Mouse (Mus musculus) kidney, embryonic 14.5 days (tissue): ENCODE results near the gene Psenen. TPM values are rescaled to one million over a fixed set of nuclear protein-coding genes. Genes with fewer than 3 reads are reported as not detected.
A peak's percentile ranks its signal among the peaks of the same experiment; 100 is the strongest.

Source experiments
- ATAC-seq: fragments of 200-750 bp; cut with Nextera tagmentation; 2 replicates; pipeline ENCODE4 v1.8.0; 2017; ENCODE audit warnings: moderate number of reproducible peaks, mild to moderate bottlenecking, moderate TSS enrichment, moderate library complexity; ENCODE audit not compliant: low FRiP score, low TSS enrichment
- H3K27ac ChIP-seq: fragments of 300-500 bp; sonication (generic); 2 replicates; pipeline ENCODE4 v1.5.1; 2014; ENCODE audit warnings: low read depth, mild to moderate bottlenecking, low read length, moderate library complexity, mixed read lengths
- H3K27me3 ChIP-seq: fragments of 300-500 bp; sonication (generic); 2 replicates; pipeline ENCODE4 v1.6.1; 2014; ENCODE audit warnings: mild to moderate bottlenecking, low read length; ENCODE audit not compliant: control insufficient read depth, insufficient read depth
- H3K36me3 ChIP-seq: fragments of 300-500 bp; sonication (generic); 2 replicates; pipeline ENCODE4 v1.6.1; 2014; ENCODE audit warnings: low read length, mixed read lengths; ENCODE audit not compliant: control insufficient read depth, insufficient read depth
- H3K4me1 ChIP-seq: fragments of 300-500 bp; sonication (generic); 2 replicates; pipeline ENCODE4 v1.6.1; 2014; ENCODE audit warnings: low read length, mixed read lengths; ENCODE audit not compliant: control insufficient read depth, insufficient read depth
- H3K4me2 ChIP-seq: fragments of 300-500 bp; sonication (generic); replicated peaks from 2 replicates; pipeline ENCODE4 v1.6.1; 2014; ENCODE audit warnings: low read depth, mild to moderate bottlenecking, low read length
- H3K4me3 ChIP-seq: fragments of 300-500 bp; sonication (generic); 2 replicates; pipeline ENCODE4 v1.5.1; 2014; ENCODE audit warnings: mild to moderate bottlenecking, low read length
- H3K9ac ChIP-seq: fragments of 300-500 bp; sonication (generic); 2 replicates; pipeline ENCODE4 v1.6.1; 2014; ENCODE audit warnings: low read depth, mild to moderate bottlenecking, low read length, moderate library complexity
- H3K9me3 ChIP-seq: fragments of 300-500 bp; sonication (generic); 2 replicates; pipeline ENCODE4 v1.6.1; 2016; ENCODE audit warnings: low read length; ENCODE audit not compliant: control insufficient read depth
- WGBS: fragments of 180-500 bp; shearing (Covaris S2); extraction: QIAGEN DNeasy Blood & Tissue Kit; methylation state at CpG from one replicate; pipeline ENCODE4 v1.1.7; 2014; 5-methylcytosine and 5-hydroxymethylcytosine counted together
- polyA plus RNA-seq: library from polyadenylated mRNA; unstranded; fragments of >200 nt; fragmentation: Nextera tagmentation; extraction: Ambion mirVana; gene quantifications from 2 replicates; pipeline ENCODE4 v1.2.1, GENCODE M21; 2014

Psenen gene
- polyA plus RNA-seq, 1 experiment from 2014 or later, result 121 TPM

GRCm38 (mm10) chr7:30552102-30553020 is 11.1 kb downstream of the Psenen start, which contains the start of the genes Hspb6 and Proser3:
Hspb6 (plus strand) TSS chr7:30552178.
Proser3 (minus strand) TSS chr7:30552299.
- H3K27ac ChIP-seq, result peak within 1 kb of the TSS; percentile 98
- peaks cover 49% of the 10 kb centered on the region for H3K36me3 ChIP-seq
- peak within 1 kb of the TSS; percentile 70 for H3K9ac ChIP-seq
- peak; percentile 95 for ATAC-seq
- H3K4me2 ChIP-seq, result peak within 1 kb of the TSS; percentile 92
- peaks cover 8% of the 10 kb centered on the region; the same call in 1 of the 2 replicates for H3K4me1 ChIP-seq
- peak within 1 kb of the TSS; percentile 76 for H3K4me3 ChIP-seq
- no peaks in the 10 kb centered on the region for H3K9me3 ChIP-seq
- no peaks in the 10 kb centered on the region for H3K27me3 ChIP-seq
- under 1% methylated on average over 44 of the region's 44 CpGs for WGBS

- H3K9me3 ChIP-seq, result no peaks in the 10 kb centered on the region
- peak overlapping the region; percentile 76 for H3K4me3 ChIP-seq
- peaks cover 45% of the 10 kb centered on the region for H3K36me3 ChIP-seq
- peak overlapping the region; percentile 98 for H3K27ac ChIP-seq
- peak; percentile 61 for ATAC-seq
- WGBS, result 3% methylated on average over 10 of the region's 10 CpGs
- peak overlapping the region; percentile 38 for H3K4me2 ChIP-seq
- H3K9ac ChIP-seq, result peak overlapping the region; percentile 70
- no peaks in the 10 kb centered on the region for H3K27me3 ChIP-seq
- peaks cover 8% of the 10 kb centered on the region; the same call in 1 of the 2 replicates for H3K4me1 ChIP-seq
Measured at GRCm38 (mm10) chr7:30551445-30552101, 11.9 kb downstream of the Psenen start.

- H3K9ac ChIP-seq, result no peak overlapping the region
- H3K27me3 ChIP-seq, result no peaks in the 10 kb centered on the region
- no peak overlapping the region for H3K4me2 ChIP-seq
- no peak for ATAC-seq
- no peak overlapping the region for H3K27ac ChIP-seq
- peaks cover 8% of the 10 kb centered on the region; the same call in 1 of the 2 replicates for H3K4me1 ChIP-seq
- no peak overlapping the region for H3K4me3 ChIP-seq
- 93% methylated on average over 1 of the region's 1 CpGs for WGBS
- H3K36me3 ChIP-seq, result peaks cover 44% of the 10 kb centered on the region
- no peaks in the 10 kb centered on the region for H3K9me3 ChIP-seq
Measured at GRCm38 (mm10) chr7:30550603-30551002, 12.8 kb downstream of the Psenen start.

- Histone ChIP-seq H3K36me3 (peaks cover 41% of the 10 kb centered on the region), H3K4me1 (peaks cover 8% of the 10 kb centered on the region; the same call in 1 of the 2 replicates), H3K4me2 (no peak overlapping the region), H3K9ac (no peak overlapping the region), H3K9me3 (no peaks in the 10 kb centered on the region), H3K4me3 (no peak overlapping the region), H3K27me3 (no peaks in the 10 kb centered on the region), H3K27ac (no peak overlapping the region)
- 98% methylated on average over 2 of the region's 2 CpGs for WGBS
- ATAC-seq, result no peak
Measured at GRCm38 (mm10) chr7:30549880-30550279, 13.5 kb downstream of the Psenen start.

- no peaks in the 10 kb centered on the region for H3K4me1 ChIP-seq
- no peak overlapping the region for H3K9ac ChIP-seq
- WGBS, result 87% methylated on average over 2 of the region's 2 CpGs
- H3K4me2 ChIP-seq, result no peak overlapping the region
- no peak overlapping the region for H3K4me3 ChIP-seq
- no peak for ATAC-seq
- no peaks in the 10 kb centered on the region for H3K27me3 ChIP-seq
- H3K36me3 ChIP-seq, result peaks cover 66% of the 10 kb centered on the region
- H3K27ac ChIP-seq, result no peak overlapping the region
- H3K9me3 ChIP-seq, result no peaks in the 10 kb centered on the region
Measured at GRCm38 (mm10) chr7:30544327-30544726, 19.1 kb downstream of the Psenen start.

- 89% methylated on average over 7 of the region's 7 CpGs for WGBS
- no peaks in the 10 kb centered on the region for H3K27me3 ChIP-seq
- ATAC-seq, result no peak
- no peak overlapping the region for H3K27ac ChIP-seq
- no peak overlapping the region for H3K4me2 ChIP-seq
- H3K9me3 ChIP-seq, result no peaks in the 10 kb centered on the region
- 0 out of 2 replicates have a peak, but pooled peaks cover under 1% of the 10 kb centered on the region for H3K4me1 ChIP-seq
- H3K9ac ChIP-seq, result no peak overlapping the region
- no peak overlapping the region for H3K4me3 ChIP-seq
- H3K36me3 ChIP-seq, result peaks cover 44% of the 10 kb centered on the region
Measured at GRCm38 (mm10) chr7:30540572-30540971, 22.9 kb downstream of the Psenen start.

GRCm38 (mm10) chr7:30534633-30535577 is 28.5 kb downstream of the Psenen start, which contains the start of gene Arhgap33:
Arhgap33 (minus strand) TSS chr7:30535060.
- H3K4me1 ChIP-seq, result peaks cover 18% of the 10 kb centered on the region

GRCm38 (mm10) chr7:30533941-30534632 is 29.3 kb downstream of the Psenen start:
- Histone ChIP-seq H3K9ac (peak overlapping the region; percentile 78), H3K4me1 (peaks cover 18% of the 10 kb centered on the region), H3K27ac (peak overlapping the region; percentile 47), H3K4me2 (peak overlapping the region; percentile 92), H3K9me3 (no peaks in the 10 kb centered on the region), H3K36me3 (peaks cover 36% of the 10 kb centered on the region), H3K4me3 (peak overlapping the region; percentile 73), H3K27me3 (no peaks in the 10 kb centered on the region)
- 10% methylated on average over 25 of the region's 26 CpGs for WGBS
- peak; percentile 47 for ATAC-seq

More at GRCm38 (mm10) chr7:30534633-30535577, 28.5 kb downstream of the Psenen start, which contains the start of gene Arhgap33:
- Histone ChIP-seq H3K4me2 (peak within 1 kb of the TSS; percentile 92), H3K27ac (peak within 1 kb of the TSS; percentile 47), H3K36me3 (peaks cover 34% of the 10 kb centered on the region), H3K27me3 (no peaks in the 10 kb centered on the region), H3K4me3 (peak within 1 kb of the TSS; percentile 73), H3K9me3 (no peaks in the 10 kb centered on the region), H3K9ac (peak within 1 kb of the TSS; percentile 78)
- under 1% methylated on average over 55 of the region's 84 CpGs for WGBS
- peak; percentile 93 for ATAC-seq
